ENCODE assay signal across 16 mouse cellular contexts in genomic region chr1:20919728-20920127, GRCm38 (mm10). TPM values are rescaled to one million over a fixed set of nuclear protein-coding genes. Genes with fewer than 3 reads are reported as not detected.
A peak's percentile ranks its signal among the peaks of the same experiment; 100 is the strongest.
DNase-seq lines count a peak whose midpoint lies in the region; ATAC-seq and TF ChIP-seq lines count a peak whose summit lies in the region.
"Had no signal": no experiment of that assay in that cellular context is flagged by ENCODE, and none has a peak within 500 bp of the region (broad histone marks: within the 10 kb centered on the region; RNA-seq: fewer than 3 reads in every experiment).

No protein-coding gene starts in this region.

- H3K9me3 ChIP-seq in hindbrain, embryonic 16.5 days (ENCODE audit: control insufficient read depth, low read length), result no peaks in the 10 kb centered on the region
- no peaks in the 10 kb centered on the region for H3K9me3 ChIP-seq in hindbrain, embryonic 10.5 days
- H3K9me3 ChIP-seq: forebrain, embryonic 10.5 days; midbrain, embryonic 12.5 days had no signal

- peaks cover 8% of the 10 kb centered on the region for H3K4me1 ChIP-seq in hindbrain, embryonic 16.5 days (ENCODE audit: control insufficient read depth, insufficient read depth, low read depth, low read length)
- H3K4me1 ChIP-seq in hindbrain, embryonic 10.5 days (replicated peaks), result peaks cover 6% of the 10 kb centered on the region
- peaks cover 44% of the 10 kb centered on the region for H3K4me1 ChIP-seq in cerebellum, adult 2 months (ENCODE audit: control insufficient read depth, insufficient read depth, low read length)

- H3K9ac ChIP-seq in hindbrain, embryonic 16.5 days (ENCODE audit: low read depth, low read length), result no peak overlapping the region
- H3K9ac ChIP-seq: midbrain, embryonic 12.5 days had no signal

- TF ChIP-seq CTCF in cerebellum, adult 2 months (IDR thresholded peaks at IDR 0.05; ENCODE audit: borderline replicate concordance, insufficient read depth, low read depth, low read length), result no peak

- no peaks in the 10 kb centered on the region for H3K27me3 ChIP-seq in hindbrain, embryonic 16.5 days (replicated peaks; ENCODE audit: control insufficient read depth, insufficient read depth, low read length)
- no peaks in the 10 kb centered on the region for H3K27me3 ChIP-seq in hindbrain, embryonic 10.5 days (ENCODE audit: insufficient read depth, poor library complexity, severe bottlenecking)
- no peaks in the 10 kb centered on the region for H3K27me3 ChIP-seq in cerebellum, adult 2 months (ENCODE audit: control insufficient read depth, insufficient read depth, low read length)
- H3K27me3 ChIP-seq: midbrain, embryonic 12.5 days had no signal

- ATAC-seq in hindbrain, embryonic 16.5 days, result peak; percentile 56; the same call in 1 of the 2 replicates
- ATAC-seq: forebrain, embryonic 16.5 days; inflammation-experienced regulatory T-cells, adult 6 months had no signal

- no peak overlapping the region for H3K4me3 ChIP-seq in hindbrain, embryonic 16.5 days (ENCODE audit: low read length)
- H3K4me3 ChIP-seq in hindbrain, embryonic 10.5 days, result no peak overlapping the region
- no peak overlapping the region for H3K4me3 ChIP-seq in cerebellum, adult 2 months (replicated peaks; ENCODE audit: insufficient read depth, low read depth, low read length)
- H3K4me3 ChIP-seq: forebrain, embryonic 10.5 days; midbrain, embryonic 12.5 days had no signal

- 0 out of 2 replicates have a peak overlapping the region, but pooled peaks have one; percentile 17 for H3K27ac ChIP-seq in hindbrain, embryonic 16.5 days (ENCODE audit: low read depth, low read length)
- H3K27ac ChIP-seq in hindbrain, embryonic 10.5 days, result no peak overlapping the region
- H3K27ac ChIP-seq in cerebellum, adult 2 months (ENCODE audit: insufficient read depth, low read length), result peak overlapping the region; percentile 95
- H3K27ac ChIP-seq: forebrain, embryonic 10.5 days; kidney, postnatal 0 days; midbrain, embryonic 12.5 days; stomach, postnatal 0 days had no signal

- peak; percentile 30; the same call in 1 of the 2 replicates for TF ChIP-seq POLR2A in cerebellum, adult 2 months (IDR thresholded peaks at IDR 0.05; ENCODE audit: borderline replicate concordance, insufficient read depth, low read length)

- DNase-seq in hindbrain, embryonic 10.5 days (ENCODE audit: low spot score), result no peak
- peak; percentile 92 for DNase-seq in brain, adult 2 months (ENCODE audit: low read depth, low spot score)
- DNase-seq in cerebellum, adult 2 months, result peak; percentile 50 to 83
- DNase-seq in cerebellum, postnatal 25 days, result peak; percentile 62 to 68
- no peak for DNase-seq in thymus, postnatal 25 days
- no peak for DNase-seq in left cerebral cortex, adult 11 months (ENCODE audit: low spot score)
- DNase-seq: adrenal gland, postnatal 25 days; gastrocnemius, postnatal 36 days; kidney, adult 2 months had no signal

- H3K36me3 ChIP-seq in hindbrain, embryonic 16.5 days (ENCODE audit: control insufficient read depth, insufficient read depth, low read length), result no peaks in the 10 kb centered on the region
- H3K36me3 ChIP-seq in hindbrain, embryonic 10.5 days, result no peaks in the 10 kb centered on the region
- H3K36me3 ChIP-seq: forebrain, embryonic 10.5 days; midbrain, embryonic 12.5 days had no signal

- no peak overlapping the region for H3K4me2 ChIP-seq in hindbrain, embryonic 16.5 days (ENCODE audit: low read length)
- H3K4me2 ChIP-seq: midbrain, embryonic 12.5 days had no signal

- 72% methylated on average over 2 of the region's 2 CpGs for WGBS in hindbrain, embryonic 16.5 days
- WGBS in hindbrain, embryonic 10.5 days, result 89% methylated on average over 2 of the region's 2 CpGs
- WGBS in cerebellum, adult 2 months, result 5% methylated on average over 2 of the region's 2 CpGs

RNA-seq across cellular contexts. Expression of gene Paqr8, which starts 29.3 kb away (rescaled TPM):
- 40.6 and 43.4 TPM in 2 replicates for polyA plus RNA-seq in hindbrain, embryonic 16.5 days (2015; fragmentation: Nextera tagmentation; extraction: Ambion mirVana)
- polyA plus RNA-seq in hindbrain, embryonic 10.5 days (2016; fragmentation: Nextera tagmentation; extraction: Ambion mirVana), result 6.5 and 8.4 TPM in 2 replicates
- 112 and 134 TPM in 2 replicates for polyA plus RNA-seq in cerebellum, adult 2 months (2012; rRNA removed)

RNA-seq across cellular contexts. Expression of gene Efhc1, which starts 31.7 kb away (rescaled TPM):
- polyA plus RNA-seq in hindbrain, embryonic 16.5 days (2015; fragmentation: Nextera tagmentation; extraction: Ambion mirVana), result 2.6 and 3.8 TPM in 2 replicates
- 2.1 and 2.3 TPM in 2 replicates for polyA plus RNA-seq in hindbrain, embryonic 10.5 days (2016; fragmentation: Nextera tagmentation; extraction: Ambion mirVana)
- 2.1 and 3.0 TPM in 2 replicates for polyA plus RNA-seq in cerebellum, adult 2 months (2012; rRNA removed)

Comparison
In these comparisons a context has a peak if more than half of its experiments do, and no peak if none do; other contexts are left out.
1. DNase-seq: peak in brain, adult 2 months (single experiment), cerebellum, adult 2 months (2 of 2) and cerebellum, postnatal 25 days (2 of 2); none in hindbrain, embryonic 10.5 days (single experiment), thymus, postnatal 25 days (single experiment) and left cerebral cortex, adult 11 months (single experiment).